Mouse (Mus musculus) layer of hippocampus, adult 18-20 months (tissue): Measurements from ENCODE around the gene Gulp1. TPM values are rescaled to one million over a fixed set of nuclear protein-coding genes. Genes with fewer than 3 reads are reported as not detected.
A peak's percentile ranks its signal among the peaks of the same experiment; 100 is the strongest.

Source experiments
- DNase-seq, 2 experiments: peaks; one replicate each; pipeline ENCODE4 v3.0.0; 2022; ENCODE audit warnings: low spot score in 2 of 2
- total RNA-seq, 2 experiments: library from RNA; stranded (reverse); gene quantifications; 2 replicates each; pipeline ENCODE4 v1.2.3; 2021

The Gulp1 gene
- total RNA-seq, 2 experiments from 2014 or later = 2.2 to 2.6 TPM

DNA sequence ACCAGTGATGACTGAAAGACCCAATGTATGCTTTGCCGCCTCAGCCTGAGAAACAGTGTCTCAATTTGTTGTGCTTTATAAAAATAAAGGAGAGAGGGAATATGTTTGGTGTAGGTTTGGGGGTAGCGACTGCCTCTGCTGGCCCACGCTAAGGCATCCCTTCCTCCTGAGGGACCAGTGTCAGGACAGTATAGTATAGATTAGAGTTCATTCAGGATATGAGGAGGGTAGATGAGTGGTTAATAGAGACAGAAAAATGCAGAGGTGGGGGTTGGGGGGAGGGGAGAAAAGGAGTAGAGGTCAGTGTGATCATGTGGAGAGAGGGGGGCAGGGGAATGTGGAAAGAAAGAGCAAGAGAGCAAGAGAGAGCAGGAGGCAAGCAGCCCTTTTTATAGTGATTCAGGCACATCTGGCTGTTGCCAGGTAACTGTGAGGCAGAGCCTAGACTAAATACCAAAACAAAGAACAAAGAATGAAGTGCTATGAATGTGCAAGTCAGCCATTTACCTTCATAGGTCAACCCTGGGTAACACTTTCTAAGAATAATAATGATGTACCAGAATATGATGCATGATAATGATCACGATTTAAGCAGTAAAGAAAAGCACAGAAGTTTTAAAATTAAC is 169.6 kb downstream of the Gulp1 start:
- DNase-seq = no peak

DNA sequence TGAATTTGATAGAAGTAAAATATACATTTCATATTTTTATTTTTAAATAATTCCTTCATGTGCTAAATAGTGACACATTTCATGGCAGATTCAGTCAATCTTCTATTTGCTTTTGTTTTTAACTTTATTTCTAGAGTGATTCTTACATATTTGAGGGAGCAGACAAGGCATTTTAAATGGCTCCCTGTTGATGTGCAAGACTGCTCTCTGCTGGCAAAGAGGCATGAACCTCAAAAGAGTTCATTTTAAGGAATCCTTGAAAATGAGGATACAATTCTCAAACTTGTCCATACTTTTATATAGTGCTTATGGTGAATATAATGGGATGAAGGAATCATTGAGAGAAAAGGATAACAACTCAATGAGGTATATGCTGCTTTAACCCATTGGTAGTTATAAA is 189.9 kb downstream of the Gulp1 start:
- DNase-seq = peak in 1 of 2 experiments; percentile 11

GRCm38 (mm10) chr1:44745711-44746110 is 194.4 kb downstream of the Gulp1 start:
- DNase-seq = peak; percentile 13 to 80

DNA sequence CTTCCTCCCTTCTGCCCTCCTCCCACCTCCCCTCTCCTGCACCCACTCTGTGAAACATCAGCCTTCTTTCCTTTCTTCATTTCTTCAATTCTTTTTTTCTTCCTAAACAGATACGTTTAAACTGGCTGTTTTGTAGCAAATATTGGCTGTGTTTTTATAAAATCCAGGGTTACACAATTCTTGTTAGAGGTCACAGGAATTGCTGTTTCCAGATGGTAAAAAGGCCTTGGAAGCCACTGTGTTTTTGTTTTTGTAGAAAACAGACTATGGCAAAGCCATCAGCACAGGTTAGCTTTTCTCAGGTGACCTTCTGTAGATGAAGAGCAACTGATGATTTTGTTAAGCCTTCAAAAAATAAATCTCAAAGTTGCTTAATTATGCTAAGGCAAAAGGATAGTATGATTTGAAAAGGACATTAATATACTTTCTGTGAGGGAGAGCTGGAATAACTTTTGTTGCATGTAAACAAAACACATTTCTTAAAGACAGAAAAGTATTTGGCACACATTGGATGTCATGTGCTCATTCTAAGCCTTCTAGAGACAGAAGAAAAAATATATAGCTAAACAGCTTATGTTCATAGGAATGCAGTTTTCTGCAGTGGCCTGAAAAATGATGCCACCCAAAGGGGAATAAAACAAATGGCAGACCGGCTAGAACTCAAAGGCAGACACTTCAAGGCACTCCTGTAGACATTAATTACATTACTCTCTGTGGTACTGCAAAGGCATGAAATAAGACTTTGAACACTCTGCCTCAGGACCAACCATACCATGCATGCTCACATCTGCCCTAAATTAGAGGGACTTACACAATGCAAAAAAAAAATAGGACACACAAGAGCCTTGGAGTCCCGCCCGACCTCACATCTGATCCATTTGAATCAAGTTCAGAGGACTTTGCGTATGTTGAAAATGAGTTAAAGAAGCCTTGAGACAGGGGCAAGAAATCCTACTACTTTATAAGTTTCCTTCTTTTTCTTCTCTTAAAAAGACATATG is 199.7 kb downstream of the Gulp1 start:
- no peak for DNase-seq

- no peak for DNase-seq
Observed at GRCm38 (mm10) chr1:44778251-44778650, 226.9 kb downstream of the Gulp1 start.

- DNase-seq = no peak
Observed at GRCm38 (mm10) chr1:44803594-44804372, 252.5 kb downstream of the Gulp1 start.

DNA sequence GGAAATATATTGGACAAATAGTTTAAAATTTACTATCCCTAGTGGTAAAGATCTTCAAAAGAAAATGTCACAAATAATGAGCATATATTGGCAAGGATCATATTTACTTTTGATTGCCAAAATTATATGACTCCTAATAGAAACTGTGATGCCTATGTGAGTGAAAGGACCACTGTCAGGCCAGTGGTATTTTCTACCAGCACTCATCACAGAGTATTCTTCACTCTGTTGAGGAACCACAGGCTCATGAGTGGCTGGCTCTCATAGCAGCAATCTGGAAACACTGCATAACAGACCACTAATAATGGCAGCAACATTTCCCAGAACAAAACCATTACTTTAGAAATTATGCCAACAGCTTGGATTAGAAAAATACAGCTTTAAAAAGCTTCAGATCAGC is 255.1 kb downstream of the Gulp1 start:
- DNase-seq = no peak

DNA sequence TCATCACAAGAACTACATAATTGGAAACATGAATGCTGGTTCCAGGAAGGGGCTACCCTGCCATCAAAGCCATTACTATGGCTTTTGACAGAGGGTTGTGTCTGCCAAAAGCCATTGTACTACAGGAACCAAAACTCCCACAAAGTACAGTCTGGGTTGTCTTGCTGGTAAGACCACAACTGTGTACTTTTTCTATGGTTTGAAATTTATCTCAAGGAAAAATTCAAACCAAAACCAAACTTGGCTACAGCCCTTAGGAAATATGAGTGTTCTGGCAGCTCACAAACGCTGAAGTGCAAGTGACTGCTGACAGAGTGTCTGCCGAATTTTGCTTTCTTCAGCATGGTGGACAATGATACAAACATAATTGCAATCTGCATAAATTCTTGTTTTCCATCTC is 259.0 kb downstream of the Gulp1 start:
- DNase-seq = no peak

DNA sequence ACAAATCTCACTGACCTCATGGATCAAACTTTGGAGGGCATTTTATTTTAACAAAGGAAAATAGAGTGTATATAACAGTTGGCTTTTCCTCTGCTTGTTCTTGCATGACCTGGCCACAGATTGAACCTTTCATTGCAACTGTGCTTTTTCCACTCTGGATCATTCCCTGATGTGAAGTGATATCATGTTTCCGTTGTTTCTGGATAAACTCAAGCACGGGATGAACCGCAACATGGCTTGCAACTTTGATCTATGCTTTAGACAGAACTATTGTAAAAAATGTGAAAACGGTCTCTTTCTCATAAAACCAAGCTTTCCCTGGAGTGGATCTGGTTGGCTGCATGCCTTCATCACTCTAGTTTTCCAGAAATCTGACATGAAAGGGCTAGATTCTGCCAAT is 282.6 kb downstream of the Gulp1 start:
- DNase-seq = no peak
